Mouse (Mus musculus): ENCODE measurements around the gene N4bp2l2.

The N4bp2l2 gene

GRCm38 (mm10) chr5:150560851-150561250 is 105.1 kb downstream of the N4bp2l2 start:
- DNase-seq = no peak

DNA sequence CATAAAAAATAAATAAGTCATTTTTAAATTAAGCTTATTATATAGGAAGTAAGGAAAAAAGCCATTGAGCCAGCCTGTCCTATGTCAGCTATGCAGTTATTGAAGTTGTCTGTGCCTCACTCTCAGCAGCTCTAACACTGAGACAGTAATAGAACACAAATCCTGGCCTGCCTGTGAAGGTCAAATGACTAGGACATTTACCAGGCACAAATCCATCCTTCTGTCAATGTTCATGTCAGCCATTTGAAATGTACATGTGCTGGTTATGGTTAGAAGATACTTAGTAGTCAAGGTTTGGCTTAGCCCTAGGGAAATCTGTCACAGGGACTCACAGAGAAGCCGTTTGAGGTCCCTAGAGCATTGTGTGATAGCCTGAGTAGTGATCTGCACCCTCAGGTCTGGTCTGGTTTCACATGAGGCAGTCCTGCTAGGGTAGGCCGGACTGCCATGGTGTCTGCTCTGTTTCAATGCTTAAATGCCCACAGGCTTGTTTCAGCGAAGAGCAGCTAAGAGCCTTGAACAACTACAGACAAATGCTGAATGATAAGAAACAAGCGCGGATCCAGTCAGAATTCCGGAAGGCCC is 106.4 kb downstream of the N4bp2l2 start:
- DNase-seq = no peak

Measured in thymus, postnatal 25 days (tissue).